Mouse (Mus musculus): ENCODE data around the gene Etl4. TPM values are rescaled to one million over a fixed set of nuclear protein-coding genes. Genes with fewer than 3 reads are reported as not detected.
A peak's percentile ranks its signal among the peaks of the same experiment; 100 is the strongest.

Gene Etl4
- total and polyA plus RNA-seq, 2 experiments: 3.5 to 5.5 TPM

- Histone ChIP-seq H3K4me1 (ENCODE audit: control insufficient read depth, insufficient read depth, low read length) (peaks cover 2% of the 10 kb centered on the region; the same call in 1 of the 2 replicates), H3K79me2 (ENCODE audit: control insufficient read depth, insufficient read depth, low read length) (no peaks in the 10 kb centered on the region), H3K27me3 (ENCODE audit: control insufficient read depth, insufficient read depth, low read length) (no peaks in the 10 kb centered on the region), H3K9ac (ENCODE audit: low read depth, low read length) (no peak overlapping the region), H3K36me3 (ENCODE audit: control insufficient read depth, insufficient read depth, low read length) (no peaks in the 10 kb centered on the region), H3K4me3 (ENCODE audit: insufficient read depth, low read depth, low read length) (no peak overlapping the region), H3K27ac (replicated peaks; ENCODE audit: insufficient read depth, low read depth, low read length) (no peak overlapping the region)
- 84% methylated on average over 3 of the region's 3 CpGs for WGBS
- TF ChIP-seq POLR2A (IDR thresholded peaks at IDR 0.05; ENCODE audit: extremely low read depth, insufficient read depth, low read length) (no peak), CTCF (IDR thresholded peaks at IDR 0.05; ENCODE audit: low read depth, low read length) (no peak)
- DNase-seq (ENCODE audit: extremely low read depth, low read depth, low spot score): no peak
These were observed 729.0 kb downstream of the Etl4 start for GRCm38 (mm10) chr2:20638604-20639003.

- Histone ChIP-seq H3K36me3 (ENCODE audit: control insufficient read depth, insufficient read depth, low read length) (no peaks in the 10 kb centered on the region), H3K27ac (replicated peaks; ENCODE audit: insufficient read depth, low read depth, low read length) (no peak overlapping the region), H3K27me3 (ENCODE audit: control insufficient read depth, insufficient read depth, low read length) (no peaks in the 10 kb centered on the region), H3K4me1 (ENCODE audit: control insufficient read depth, insufficient read depth, low read length) (peaks cover 2% of the 10 kb centered on the region; the same call in 1 of the 2 replicates), H3K4me3 (ENCODE audit: insufficient read depth, low read depth, low read length) (no peak overlapping the region), H3K79me2 (ENCODE audit: control insufficient read depth, insufficient read depth, low read length) (no peaks in the 10 kb centered on the region), H3K9ac (ENCODE audit: low read depth, low read length) (no peak overlapping the region)
- no peak for TF ChIP-seq CTCF (IDR thresholded peaks at IDR 0.05; ENCODE audit: low read depth, low read length)
- no peak for TF ChIP-seq POLR2A (IDR thresholded peaks at IDR 0.05; ENCODE audit: extremely low read depth, insufficient read depth, low read length)
- no peak for DNase-seq (ENCODE audit: extremely low read depth, low read depth, low spot score)
- WGBS: 93% methylated on average over 2 of the region's 2 CpGs
These were observed 730.1 kb downstream of the Etl4 start for GRCm38 (mm10) chr2:20639721-20640120.

- DNase-seq (ENCODE audit: extremely low read depth, low read depth, low spot score): peak; percentile 51
- Histone ChIP-seq H3K27ac (replicated peaks; ENCODE audit: insufficient read depth, low read depth, low read length) (no peak overlapping the region), H3K79me2 (ENCODE audit: control insufficient read depth, insufficient read depth, low read length) (no peaks in the 10 kb centered on the region), H3K27me3 (ENCODE audit: control insufficient read depth, insufficient read depth, low read length) (no peaks in the 10 kb centered on the region), H3K4me1 (ENCODE audit: control insufficient read depth, insufficient read depth, low read length) (peaks cover 2% of the 10 kb centered on the region; the same call in 1 of the 2 replicates), H3K9ac (ENCODE audit: low read depth, low read length) (no peak overlapping the region), H3K36me3 (ENCODE audit: control insufficient read depth, insufficient read depth, low read length) (no peaks in the 10 kb centered on the region), H3K4me3 (ENCODE audit: insufficient read depth, low read depth, low read length) (no peak overlapping the region)
- 47% methylated on average over 9 of the region's 9 CpGs for whole genome bisulfite sequencing
- no peak for TF ChIP-seq CTCF (IDR thresholded peaks at IDR 0.05; ENCODE audit: low read depth, low read length)
- no peak for TF ChIP-seq POLR2A (IDR thresholded peaks at IDR 0.05; ENCODE audit: extremely low read depth, insufficient read depth, low read length)
These were observed 733.2 kb downstream of the Etl4 start for GRCm38 (mm10) chr2:20642818-20643217.

GRCm38 (mm10) chr2:20649817-20650216 is 740.2 kb downstream of the Etl4 start:
- TF ChIP-seq POLR2A (IDR thresholded peaks at IDR 0.05; ENCODE audit: extremely low read depth, insufficient read depth, low read length) (no peak), CTCF (IDR thresholded peaks at IDR 0.05; ENCODE audit: low read depth, low read length) (no peak)
- no peaks in the 10 kb centered on the region for H3K27me3 ChIP-seq (ENCODE audit: control insufficient read depth, insufficient read depth, low read length)
- H3K27ac ChIP-seq (replicated peaks; ENCODE audit: insufficient read depth, low read depth, low read length): no peak overlapping the region
- no peaks in the 10 kb centered on the region for H3K36me3 ChIP-seq (ENCODE audit: control insufficient read depth, insufficient read depth, low read length)
- no peak overlapping the region for H3K9ac ChIP-seq (ENCODE audit: low read depth, low read length)
- H3K4me3 ChIP-seq (ENCODE audit: insufficient read depth, low read depth, low read length): no peak overlapping the region
- DNase-seq (ENCODE audit: extremely low read depth, low read depth, low spot score): peak; percentile 63
- H3K4me1 ChIP-seq (ENCODE audit: control insufficient read depth, insufficient read depth, low read length): peaks cover 7% of the 10 kb centered on the region; the same call in 1 of the 2 replicates
- no peaks in the 10 kb centered on the region for H3K79me2 ChIP-seq (ENCODE audit: control insufficient read depth, insufficient read depth, low read length)
- WGBS: 6% methylated on average over 4 of the region's 4 CpGs

- Histone ChIP-seq H3K4me1 (ENCODE audit: control insufficient read depth, insufficient read depth, low read length) (peaks cover 7% of the 10 kb centered on the region; the same call in 1 of the 2 replicates), H3K27me3 (ENCODE audit: control insufficient read depth, insufficient read depth, low read length) (no peaks in the 10 kb centered on the region), H3K4me3 (ENCODE audit: insufficient read depth, low read depth, low read length) (no peak overlapping the region), H3K27ac (replicated peaks; ENCODE audit: insufficient read depth, low read depth, low read length) (no peak overlapping the region), H3K36me3 (ENCODE audit: control insufficient read depth, insufficient read depth, low read length) (no peaks in the 10 kb centered on the region), H3K9ac (ENCODE audit: low read depth, low read length) (no peak overlapping the region), H3K79me2 (ENCODE audit: control insufficient read depth, insufficient read depth, low read length) (no peaks in the 10 kb centered on the region)
- DNase-seq (ENCODE audit: extremely low read depth, low read depth, low spot score): no peak
- TF ChIP-seq POLR2A (IDR thresholded peaks at IDR 0.05; ENCODE audit: extremely low read depth, insufficient read depth, low read length) (no peak), CTCF (IDR thresholded peaks at IDR 0.05; ENCODE audit: low read depth, low read length) (no peak)
These were observed 743.5 kb downstream of the Etl4 start for GRCm38 (mm10) chr2:20653116-20653515.

GRCm38 (mm10) chr2:20654058-20654457 is 744.5 kb downstream of the Etl4 start:
- H3K36me3 ChIP-seq (ENCODE audit: control insufficient read depth, insufficient read depth, low read length): no peaks in the 10 kb centered on the region
- WGBS: 88% methylated on average over 8 of the region's 8 CpGs
- H3K4me1 ChIP-seq (ENCODE audit: control insufficient read depth, insufficient read depth, low read length): peaks cover 4% of the 10 kb centered on the region; the same call in 1 of the 2 replicates
- TF ChIP-seq POLR2A (IDR thresholded peaks at IDR 0.05; ENCODE audit: extremely low read depth, insufficient read depth, low read length) (no peak), CTCF (IDR thresholded peaks at IDR 0.05; ENCODE audit: low read depth, low read length) (no peak)
- H3K4me3 ChIP-seq (ENCODE audit: insufficient read depth, low read depth, low read length): no peak overlapping the region
- H3K27me3 ChIP-seq (ENCODE audit: control insufficient read depth, insufficient read depth, low read length): no peaks in the 10 kb centered on the region
- no peak overlapping the region for H3K9ac ChIP-seq (ENCODE audit: low read depth, low read length)
- H3K79me2 ChIP-seq (ENCODE audit: control insufficient read depth, insufficient read depth, low read length): no peaks in the 10 kb centered on the region
- no peak for DNase-seq (ENCODE audit: extremely low read depth, low read depth, low spot score)
- H3K27ac ChIP-seq (replicated peaks; ENCODE audit: insufficient read depth, low read depth, low read length): no peak overlapping the region
